ENCODE assay signal across 12 mouse cellular contexts in genomic region chr13:116310463-116310765, GRCm38 (mm10). TPM values are rescaled to one million over a fixed set of nuclear protein-coding genes. Genes with fewer than 3 reads are reported as not detected.
A peak's percentile ranks its signal among the peaks of the same experiment; 100 is the strongest.
DNase-seq lines count a peak whose midpoint lies in the region; ATAC-seq lines count a peak whose summit lies in the region.
"Had no signal": no experiment of that assay in that cellular context is flagged by ENCODE, and none has a peak within 500 bp of the region (broad histone marks: within the 10 kb centered on the region; RNA-seq: fewer than 3 reads in every experiment).

No protein-coding gene starts in this region.

- no peak for DNase-seq in heart, adult 18-20 months
- peak; percentile 50 for DNase-seq in MN1 (ENCODE audit: low spot score)
- peak; percentile 57 for DNase-seq in hindbrain, embryonic 11.5 days (ENCODE audit: low spot score)
- DNase-seq in layer of hippocampus, adult 18-20 months (ENCODE audit: low spot score in 2 of 2): no peak
- DNase-seq in cerebellum, postnatal 25 days: no peak
- no peak for DNase-seq in adrenal gland, postnatal 25 days
- DNase-seq: B cell, adult 2 months; cerebellum, adult 11 months had no signal

- peaks cover 51% of the 10 kb centered on the region for H3K27me3 ChIP-seq in heart, embryonic 12.5 days (replicated peaks)
- H3K27me3 ChIP-seq in hindbrain, embryonic 11.5 days (ENCODE audit: control insufficient read depth, insufficient read depth, low read length): peaks cover 80% of the 10 kb centered on the region
- H3K27me3 ChIP-seq in midbrain, embryonic 13.5 days: peaks cover 87% of the 10 kb centered on the region

- 2% methylated on average over 9 of the region's 9 CpGs for WGBS in heart, embryonic 12.5 days
- under 1% methylated on average over 9 of the region's 9 CpGs for WGBS in hindbrain, embryonic 11.5 days
- WGBS in midbrain, embryonic 13.5 days: under 1% methylated on average over 9 of the region's 9 CpGs

- H3K36me3 ChIP-seq in heart, embryonic 12.5 days: no peaks in the 10 kb centered on the region
- no peaks in the 10 kb centered on the region for H3K36me3 ChIP-seq in hindbrain, embryonic 11.5 days (ENCODE audit: control insufficient read depth, insufficient read depth, low read length)
- H3K36me3 ChIP-seq in midbrain, embryonic 13.5 days: no peaks in the 10 kb centered on the region
- H3K36me3 ChIP-seq: liver, embryonic 15.5 days had no signal

- H3K9me3 ChIP-seq in heart, embryonic 12.5 days (replicated peaks): no peaks in the 10 kb centered on the region
- no peaks in the 10 kb centered on the region for H3K9me3 ChIP-seq in hindbrain, embryonic 11.5 days (ENCODE audit: control insufficient read depth, low read length)
- no peaks in the 10 kb centered on the region for H3K9me3 ChIP-seq in midbrain, embryonic 13.5 days
- H3K9me3 ChIP-seq: liver, embryonic 15.5 days had no signal

- peaks cover 3% of the 10 kb centered on the region; the same call in 1 of the 2 replicates for H3K4me1 ChIP-seq in heart, embryonic 12.5 days (replicated peaks)
- H3K4me1 ChIP-seq in hindbrain, embryonic 11.5 days (replicated peaks; ENCODE audit: control insufficient read depth, insufficient read depth, low read length): no peaks in the 10 kb centered on the region
- peaks cover 10% of the 10 kb centered on the region for H3K4me1 ChIP-seq in midbrain, embryonic 13.5 days (replicated peaks)
- H3K4me1 ChIP-seq: liver, embryonic 15.5 days had no signal

- peak overlapping the region; percentile 76 for H3K4me3 ChIP-seq in heart, embryonic 12.5 days
- peak overlapping the region; percentile 57; the same call in 1 of the 2 replicates for H3K4me3 ChIP-seq in hindbrain, embryonic 11.5 days (ENCODE audit: low read depth, low read length)
- peak overlapping the region; percentile 54 for H3K4me3 ChIP-seq in midbrain, embryonic 13.5 days (replicated peaks)

- no peak for ATAC-seq in heart, embryonic 12.5 days (ENCODE audit: insufficient number of reproducible peaks, low FRiP score)
- no peak for ATAC-seq in hindbrain, embryonic 11.5 days (ENCODE audit: low FRiP score)
- ATAC-seq in midbrain, embryonic 13.5 days: no peak

- H3K4me2 ChIP-seq in heart, embryonic 12.5 days: peak overlapping the region; percentile 99
- H3K4me2 ChIP-seq in hindbrain, embryonic 11.5 days (replicated peaks; ENCODE audit: low read depth, low read length): no peak overlapping the region; the same call in 1 of the 2 replicates
- H3K4me2 ChIP-seq in midbrain, embryonic 13.5 days (replicated peaks): peak overlapping the region; percentile 87

- H3K27ac ChIP-seq in heart, embryonic 12.5 days (ENCODE audit: poor library complexity, severe bottlenecking): no peak overlapping the region
- H3K27ac ChIP-seq in hindbrain, embryonic 11.5 days (ENCODE audit: low read depth, low read length): peak overlapping the region; percentile 24; the same call in 1 of the 2 replicates
- no peak overlapping the region for H3K27ac ChIP-seq in midbrain, embryonic 13.5 days
- H3K27ac ChIP-seq: kidney, postnatal 0 days; liver, embryonic 15.5 days had no signal

- H3K9ac ChIP-seq in heart, embryonic 12.5 days: no peak overlapping the region
- no peak overlapping the region for H3K9ac ChIP-seq in hindbrain, embryonic 11.5 days (ENCODE audit: low read depth, low read length)
- no peak overlapping the region; the same call in 1 of the 2 replicates for H3K9ac ChIP-seq in midbrain, embryonic 13.5 days (replicated peaks)
- H3K9ac ChIP-seq: liver, embryonic 15.5 days had no signal

RNA-seq across cellular contexts. Expression of gene Isl1, which starts 0.9 kb away (rescaled TPM):
- 5.2 and 5.8 TPM in 2 replicates for polyA plus RNA-seq in heart, embryonic 12.5 days (2016; fragmentation: Nextera tagmentation; extraction: Ambion mirVana)
- under 1 TPM in 1 of 2 experiments, not detected in 1; 0.69 TPM for total RNA-seq in heart, adult 18-20 months (2021)
- polyA plus RNA-seq in hindbrain, embryonic 11.5 days (2014; fragmentation: Nextera tagmentation; extraction: Ambion mirVana): 46.5 and 60.5 TPM in 2 replicates
- 52.9 and 54.3 TPM in 2 replicates for polyA plus RNA-seq in midbrain, embryonic 13.5 days (2015; fragmentation: Nextera tagmentation; extraction: Ambion mirVana)
- total RNA-seq in layer of hippocampus, adult 18-20 months (2021): not detected
- total RNA-seq in adrenal gland, postnatal 25 days (2021): 4.0 and 6.0 TPM in 2 replicates

Comparison
In these comparisons a context has a peak if more than half of its experiments do, and no peak if none do; other contexts are left out.
1. DNase-seq: peak in MN1 (single experiment) and hindbrain, embryonic 11.5 days (single experiment); none in heart, adult 18-20 months (0 of 2), layer of hippocampus, adult 18-20 months (0 of 2), cerebellum, postnatal 25 days (0 of 2) and adrenal gland, postnatal 25 days (single experiment).
2. Peak in every context shown above with its lines, with median percentiles within 50 percentile points of each other: H3K4me3 ChIP-seq.